Mouse (Mus musculus) hindbrain, embryonic 14.5 days (tissue): ENCODE results near the gene Klhdc3. TPM values are rescaled to one million over a fixed set of nuclear protein-coding genes. Genes with fewer than 3 reads are reported as not detected.
A peak's percentile ranks its signal among the peaks of the same experiment; 100 is the strongest.

ENCODE experiments used
- ATAC-seq: fragments of 200-750 bp; cut with Nextera tagmentation; 2 replicates; pipeline ENCODE4 v1.8.0; 2017; ENCODE audit warnings: moderate number of reproducible peaks, mild to moderate bottlenecking, moderate TSS enrichment, moderate library complexity; ENCODE audit not compliant: low FRiP score
- DNase-seq: peaks from one replicate; pipeline ENCODE4 v3.0.0-alpha.2; 2015; ENCODE audit warnings: low spot score
- H3K27ac ChIP-seq: fragments of 300-500 bp; sonication (generic); 2 replicates; pipeline ENCODE4 v1.5.1; 2014; ENCODE audit warnings: mild to moderate bottlenecking, moderate library complexity
- H3K27me3 ChIP-seq: fragments of 300-500 bp; sonication (generic); 2 replicates; pipeline ENCODE4 v1.6.1; 2014; ENCODE audit warnings: mild to moderate bottlenecking, low read length, mixed read lengths; ENCODE audit not compliant: control insufficient read depth, insufficient read depth
- H3K36me3 ChIP-seq: fragments of 300-500 bp; sonication (generic); replicated peaks from 2 replicates; pipeline ENCODE4 v1.6.1; 2014; ENCODE audit not compliant: control insufficient read depth, insufficient read depth
- H3K4me1 ChIP-seq: fragments of 300-500 bp; sonication (generic); replicated peaks from 2 replicates; pipeline ENCODE4 v1.6.1; 2014; ENCODE audit warnings: antibody characterized with exemption, low read length, mixed read lengths; ENCODE audit not compliant: control insufficient read depth, insufficient read depth
- H3K4me2 ChIP-seq: fragments of 300-500 bp; sonication (generic); replicated peaks from 2 replicates; pipeline ENCODE4 v1.6.1; 2014; ENCODE audit warnings: mild to moderate bottlenecking, moderate library complexity
- H3K4me3 ChIP-seq: fragments of 300-500 bp; sonication (generic); replicated peaks from 2 replicates; pipeline ENCODE4 v1.5.1; 2014; ENCODE audit warnings: mild to moderate bottlenecking, low read length
- H3K9ac ChIP-seq: fragments of 300-500 bp; sonication (generic); 2 replicates; pipeline ENCODE4 v1.6.1; 2014
- H3K9me3 ChIP-seq: fragments of 300-500 bp; sonication (generic); 2 replicates; pipeline ENCODE4 v1.6.1; 2016; ENCODE audit warnings: low read length; ENCODE audit not compliant: control insufficient read depth
- WGBS: fragments of 180-500 bp; shearing (Covaris S2); extraction: QIAGEN DNeasy Blood & Tissue Kit; methylation state at CpG from one replicate; pipeline ENCODE4 v1.1.7; 2014; 5-methylcytosine and 5-hydroxymethylcytosine counted together
- polyA plus RNA-seq: library from polyadenylated mRNA; unstranded; fragments of >200 nt; fragmentation: Nextera tagmentation; extraction: Ambion mirVana; gene quantifications from 2 replicates; pipeline ENCODE4 v1.2.1, GENCODE M21; 2014

The Klhdc3 gene
- polyA plus RNA-seq, 1 experiment from 2014 or later = 155 TPM

DNA sequence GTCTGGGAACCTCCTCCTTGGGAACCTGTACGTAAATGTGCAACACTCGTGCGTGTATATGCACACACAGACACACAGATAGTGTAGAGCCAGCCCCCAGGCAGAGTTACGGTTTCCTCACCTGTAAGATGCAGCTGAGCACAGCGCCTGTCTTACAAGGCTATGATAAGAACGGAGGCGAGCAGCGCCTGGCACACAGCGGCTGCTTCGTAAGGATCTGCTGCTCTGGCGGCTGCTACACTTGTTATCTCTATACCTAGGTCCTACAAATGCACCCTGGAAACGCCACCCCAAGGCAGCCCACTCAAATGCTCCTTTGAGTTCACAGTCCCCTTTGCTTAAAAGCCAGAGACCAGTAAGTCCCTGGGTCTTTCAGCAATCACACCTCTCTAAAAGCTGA lies 10.0 kb upstream of the Klhdc3 start:
- no peak for ATAC-seq
- Histone ChIP-seq H3K27ac (no peak overlapping the region), H3K4me2 (no peak overlapping the region), H3K4me1 (no peaks in the 10 kb centered on the region), H3K27me3 (no peaks in the 10 kb centered on the region), H3K4me3 (no peak overlapping the region), H3K36me3 (peaks cover 31% of the 10 kb centered on the region), H3K9me3 (no peaks in the 10 kb centered on the region), H3K9ac (no peak overlapping the region)
- no peak for DNase-seq
- 96% methylated on average over 12 of the region's 12 CpGs for WGBS

DNA sequence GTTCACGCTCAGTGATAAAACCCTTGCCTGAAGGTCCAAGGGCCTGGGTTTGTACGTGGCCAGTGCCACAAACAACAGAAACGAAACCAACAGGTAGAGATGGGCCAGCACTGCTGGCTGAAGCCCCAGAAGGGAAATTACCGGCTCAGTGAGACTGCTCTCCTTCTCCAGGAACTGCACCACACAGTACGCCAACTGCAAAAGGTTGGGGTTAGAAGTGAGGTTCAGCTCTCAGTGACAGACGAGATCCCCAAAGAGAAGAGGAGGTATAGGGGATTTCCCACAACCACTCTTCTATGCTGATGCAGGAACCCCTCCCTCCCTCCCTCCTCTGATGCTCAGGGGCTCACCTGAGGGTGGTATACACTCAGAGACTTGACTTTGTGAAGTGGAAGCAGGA lies 5.2 kb upstream of the Klhdc3 start:
- Histone ChIP-seq H3K4me1 (peaks cover 8% of the 10 kb centered on the region; the same call in 1 of the 2 replicates), H3K9ac (no peak overlapping the region), H3K4me3 (no peak overlapping the region), H3K27ac (no peak overlapping the region), H3K27me3 (no peaks in the 10 kb centered on the region), H3K36me3 (peaks cover 53% of the 10 kb centered on the region), H3K4me2 (no peak overlapping the region), H3K9me3 (no peaks in the 10 kb centered on the region)
- ATAC-seq (no peak), DNase-seq (no peak)
- 93% methylated on average over 6 of the region's 6 CpGs for WGBS

DNA sequence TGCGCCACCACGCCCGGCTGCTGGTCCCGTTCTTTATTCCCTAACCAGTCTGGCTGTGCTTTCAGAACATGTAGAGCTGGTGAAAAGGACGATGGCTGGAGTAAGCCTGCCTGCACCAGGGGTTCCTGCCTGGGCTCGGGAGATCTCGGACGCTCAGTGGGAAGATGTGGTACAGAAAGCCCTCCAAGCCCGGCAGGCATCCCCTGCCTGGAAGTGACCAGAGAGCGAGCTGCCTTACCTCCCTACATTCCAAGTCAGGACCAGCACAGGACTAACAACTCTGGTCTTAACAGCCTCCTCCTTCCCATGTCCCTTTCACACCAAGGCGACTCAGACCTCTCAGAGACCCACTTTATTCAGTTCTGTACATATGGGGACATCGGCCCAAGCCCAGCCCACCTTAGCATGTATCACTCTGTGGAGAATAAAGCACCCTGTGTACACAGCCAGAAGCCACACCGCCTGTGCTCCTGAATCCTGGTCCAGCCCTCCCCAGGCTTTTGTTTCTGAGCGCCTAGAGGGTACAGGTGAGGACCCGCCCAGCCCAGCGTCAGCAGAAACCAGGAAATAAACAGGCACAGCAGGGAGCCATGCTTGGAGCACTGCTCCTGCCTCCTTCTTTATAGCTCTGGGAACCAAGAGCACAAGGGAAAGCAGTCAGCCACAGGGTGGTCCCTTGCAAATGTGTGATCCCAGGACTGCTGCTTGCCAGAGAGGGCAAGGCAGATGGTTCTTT lies 2.1 kb upstream of the Klhdc3 start:
- Histone ChIP-seq H3K9ac (no peak overlapping the region), H3K9me3 (no peaks in the 10 kb centered on the region), H3K4me3 (no peak overlapping the region), H3K4me2 (no peak overlapping the region), H3K27ac (no peak overlapping the region), H3K4me1 (peaks cover 22% of the 10 kb centered on the region), H3K27me3 (no peaks in the 10 kb centered on the region), H3K36me3 (peaks cover 56% of the 10 kb centered on the region)
- DNase-seq = no peak
- 80% methylated on average over 16 of the region's 16 CpGs for WGBS
- ATAC-seq = no peak

DNA sequence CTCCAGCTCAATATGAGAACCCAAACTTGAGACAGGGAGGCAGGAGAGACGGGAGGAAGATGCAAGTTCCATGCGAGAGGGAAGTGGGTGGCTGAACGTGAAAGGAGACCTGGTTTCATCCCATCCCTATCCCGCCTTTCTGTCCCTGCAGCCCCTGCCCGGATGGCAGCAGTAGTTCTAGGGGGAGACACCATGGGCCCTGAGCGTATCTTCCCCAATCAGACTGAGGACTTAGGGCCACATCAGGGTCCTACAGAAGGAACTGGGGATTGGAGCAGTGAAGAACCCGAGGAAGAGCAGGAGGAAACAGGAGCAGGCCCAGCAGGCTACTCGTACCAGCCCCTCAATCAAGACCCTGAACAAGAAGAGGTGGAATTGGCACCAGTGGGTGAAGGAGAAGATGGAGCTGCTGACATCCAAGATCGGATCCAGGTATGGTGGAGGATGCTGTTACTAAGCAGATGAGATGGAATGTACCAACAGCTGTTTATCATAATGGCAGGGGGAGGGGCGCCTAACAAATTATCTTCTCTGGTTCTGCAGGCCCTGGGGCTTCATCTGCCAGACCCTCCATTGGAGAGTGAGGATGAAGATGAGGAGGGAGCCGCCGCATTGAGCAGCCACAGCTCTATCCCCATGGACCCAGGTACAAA lies 878 bp upstream of the Klhdc3 start:
- 25% methylated on average over 12 of the region's 12 CpGs for WGBS

DNA sequence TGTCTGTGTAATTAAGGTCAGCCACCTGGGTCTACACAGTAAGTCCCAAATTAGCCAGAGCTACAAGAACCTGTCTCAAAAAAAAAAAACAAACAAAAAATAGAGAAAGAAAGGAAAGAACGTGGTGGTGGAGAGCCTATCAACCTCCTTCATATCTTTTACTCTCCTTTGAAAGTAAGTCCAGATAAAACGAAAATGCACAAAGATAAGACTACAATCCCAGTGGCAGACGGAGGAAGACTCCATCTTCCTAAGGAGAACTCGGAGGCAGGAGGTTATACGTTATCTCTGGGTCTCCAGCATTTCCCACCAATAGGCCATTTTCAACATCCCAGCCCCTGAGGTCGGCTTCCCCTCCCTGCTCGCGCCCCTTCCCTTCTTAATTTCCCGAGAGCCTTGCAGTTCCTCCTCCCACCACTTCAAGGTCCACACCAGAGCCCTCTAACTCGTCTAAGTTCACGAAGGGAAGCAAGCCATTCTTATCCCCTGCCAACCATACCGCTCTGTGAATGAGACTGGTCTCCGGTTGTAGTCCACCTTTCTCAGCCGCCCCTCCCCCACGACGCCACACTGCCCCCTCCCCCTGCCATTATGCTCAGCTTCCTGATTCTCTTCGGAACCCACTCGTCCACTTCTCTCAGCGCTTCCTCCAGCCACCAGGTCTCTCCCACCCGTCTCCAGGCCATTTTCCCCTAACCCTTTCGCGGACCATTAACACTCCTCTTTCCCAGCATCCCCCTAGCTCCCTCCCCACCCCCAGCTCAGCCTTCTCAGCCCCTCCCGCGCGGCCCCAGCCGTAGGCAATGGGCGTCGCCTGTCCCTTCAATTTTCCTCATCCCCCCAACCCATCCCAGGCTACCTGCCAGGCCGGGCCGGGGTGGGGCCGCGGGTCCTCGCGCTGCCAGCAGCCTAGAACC lies 613 bp downstream of the Klhdc3 start:
- H3K9ac ChIP-seq = peak overlapping the region; percentile 75
- WGBS = 1% methylated on average over 34 of the region's 34 CpGs
- peak overlapping the region; percentile 91 for H3K4me2 ChIP-seq
- no peaks in the 10 kb centered on the region for H3K27me3 ChIP-seq
- no peaks in the 10 kb centered on the region for H3K9me3 ChIP-seq
- H3K36me3 ChIP-seq = peaks cover 55% of the 10 kb centered on the region
- peak overlapping the region; percentile 91 for H3K4me3 ChIP-seq
- ATAC-seq = peak; percentile 11
- H3K27ac ChIP-seq = peak overlapping the region; percentile 84
- peak; percentile 53 for DNase-seq
- H3K4me1 ChIP-seq = peaks cover 22% of the 10 kb centered on the region

More for the DNA sequence above, 878 bp upstream of the Klhdc3 start:
- peak overlapping the region; percentile 71 for H3K27ac ChIP-seq
- H3K9me3 ChIP-seq = no peaks in the 10 kb centered on the region
- ATAC-seq = no peak
- H3K27me3 ChIP-seq = no peaks in the 10 kb centered on the region
- peak overlapping the region; percentile 91 for H3K4me3 ChIP-seq
- peak overlapping the region; percentile 91 for H3K4me2 ChIP-seq
- H3K9ac ChIP-seq = peak overlapping the region; percentile 73
- peaks cover 22% of the 10 kb centered on the region for H3K4me1 ChIP-seq
- peaks cover 55% of the 10 kb centered on the region for H3K36me3 ChIP-seq
- DNase-seq = no peak

DNA sequence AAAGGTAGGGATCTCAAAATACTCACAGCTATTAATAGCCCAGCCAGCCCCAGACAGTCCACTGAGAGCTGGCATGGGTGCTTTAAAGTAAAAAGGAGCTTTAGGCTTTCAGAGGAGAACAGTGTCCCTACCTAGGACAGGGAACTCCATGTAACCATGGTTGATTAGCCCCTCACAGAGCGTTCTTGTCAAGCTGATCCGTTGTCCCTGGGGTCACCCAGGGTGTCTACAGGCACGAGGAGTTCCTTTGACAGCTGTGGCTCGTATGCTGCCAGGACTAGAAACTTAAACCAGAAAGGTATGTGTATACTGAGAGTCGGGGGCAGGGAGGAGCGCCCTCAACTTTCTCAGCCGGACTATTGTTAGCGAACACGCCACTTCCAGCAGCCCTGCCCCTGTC lies 1.8 kb downstream of the Klhdc3 start:
- DNase-seq (no peak), ATAC-seq (no peak)
- Histone ChIP-seq H3K4me1 (peaks cover 22% of the 10 kb centered on the region), H3K27me3 (no peaks in the 10 kb centered on the region), H3K4me3 (peak overlapping the region; percentile 91; the same call in 1 of the 2 replicates), H3K36me3 (peaks cover 49% of the 10 kb centered on the region), H3K27ac (no peak overlapping the region), H3K4me2 (peak overlapping the region; percentile 91), H3K9me3 (no peaks in the 10 kb centered on the region), H3K9ac (peak overlapping the region; percentile 6; the same call in 1 of the 2 replicates)
- WGBS = 75% methylated on average over 9 of the region's 9 CpGs

DNA sequence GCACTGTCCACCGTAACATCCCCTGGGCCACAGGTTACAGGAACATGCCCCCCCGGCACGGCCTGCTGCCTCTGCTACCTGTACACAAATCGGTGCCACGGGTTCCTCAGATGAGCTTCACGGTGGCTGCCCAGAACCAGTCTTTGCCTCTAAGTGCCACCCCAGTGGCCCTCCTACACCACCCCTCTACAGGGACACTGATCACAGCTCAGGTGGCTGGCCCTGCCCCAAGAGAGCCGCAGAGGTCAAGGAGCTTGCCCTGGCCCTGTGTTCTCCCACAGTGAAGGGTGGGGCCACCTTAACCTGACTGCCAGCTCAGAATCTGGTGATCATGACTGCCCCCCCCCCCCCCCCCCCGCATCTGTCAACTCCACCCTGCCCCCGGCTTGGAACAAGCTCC lies 2.3 kb downstream of the Klhdc3 start, which contains the start of gene Mea1:
Gene Mea1, plus strand, starts transcription at position 378 of the 400 bp plus-strand sequence.
- Histone ChIP-seq H3K9ac (peak within 1 kb of the TSS; percentile 75), H3K4me2 (peak within 1 kb of the TSS; percentile 91), H3K4me1 (peaks cover 25% of the 10 kb centered on the region), H3K9me3 (no peaks in the 10 kb centered on the region), H3K27me3 (no peaks in the 10 kb centered on the region), H3K27ac (peak within 1 kb of the TSS; percentile 84), H3K36me3 (peaks cover 44% of the 10 kb centered on the region), H3K4me3 (peak within 1 kb of the TSS; percentile 91)
- ATAC-seq = no peak
- DNase-seq = no peak
- 95% methylated on average over 8 of the region's 9 CpGs for WGBS

DNA sequence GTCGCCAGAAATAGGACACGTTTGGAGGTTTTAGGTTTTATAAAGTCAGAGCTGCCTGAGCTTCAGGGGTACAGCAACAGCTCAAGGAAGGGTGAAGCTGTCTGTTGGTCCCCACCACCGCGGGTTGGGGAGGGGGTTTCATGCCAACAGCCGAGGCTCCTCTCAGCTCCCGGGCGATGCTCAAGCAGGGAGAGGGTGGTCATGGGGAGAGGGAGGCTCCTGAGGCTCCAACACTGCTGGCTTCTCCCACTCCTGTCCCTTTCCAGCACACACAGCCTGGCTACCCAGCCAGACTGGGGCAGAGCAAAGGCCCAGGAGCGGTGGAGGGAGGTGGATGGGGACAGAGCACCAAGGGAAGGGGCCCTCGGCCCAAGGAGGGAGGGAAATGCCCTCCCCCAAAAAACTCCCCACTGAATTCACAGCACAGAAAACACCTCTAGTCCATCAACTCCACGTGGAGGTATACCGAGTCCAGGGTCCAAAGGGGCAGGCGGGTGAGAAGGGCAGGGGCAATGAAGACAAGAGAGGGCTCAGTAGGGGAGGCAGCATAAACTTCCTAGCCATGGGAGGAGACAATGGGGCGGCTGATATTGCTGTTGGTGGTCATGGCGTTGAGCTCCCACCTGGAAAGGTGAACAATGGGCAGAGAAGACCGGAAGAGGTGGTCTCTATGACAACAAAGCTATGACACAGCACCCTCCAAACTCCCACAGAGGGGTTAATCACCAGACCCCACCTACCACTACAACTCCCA lies 6.0 kb downstream of the Klhdc3 start:
- H3K4me3 ChIP-seq = peak overlapping the region; percentile 80
- H3K27me3 ChIP-seq = no peaks in the 10 kb centered on the region
- H3K9ac ChIP-seq = peak overlapping the region; percentile 69
- peaks cover 51% of the 10 kb centered on the region for H3K36me3 ChIP-seq
- H3K9me3 ChIP-seq = no peaks in the 10 kb centered on the region
- H3K4me1 ChIP-seq = peaks cover 20% of the 10 kb centered on the region
- H3K27ac ChIP-seq = peak overlapping the region; percentile 43; the same call in 1 of the 2 replicates
- no peak for DNase-seq
- 19% methylated on average over 15 of the region's 15 CpGs for WGBS
- peak; percentile 17; the same call in 1 of the 2 replicates for ATAC-seq
- peak overlapping the region; percentile 88 for H3K4me2 ChIP-seq
